Mouse (Mus musculus): ENCODE measurements around the gene Pfdn6.
"Not testable (repeated sequence)": the region's sequence is repeated elsewhere in the genome, so short reads cannot be mapped to it uniquely, and the experiment has no call there.

GRCm38 (mm10) chr17:33893011-33893410 lies 47.1 kb downstream of the Pfdn6 start:
- not testable (repeated sequence) for TF ChIP-seq CTCF (IDR thresholded peaks at IDR 0.05; ENCODE audit: control insufficient read depth, insufficient read depth, insufficient replicate concordance, low read depth, low read length); POLR2A (IDR thresholded peaks at IDR 0.05; ENCODE audit: control insufficient read depth, low read depth, low read length)

All from testis, adult 2 months (tissue).